Mouse (Mus musculus) heart, embryonic 14.5 days (tissue): ENCODE measurements around the gene Luc7l2. TPM values are rescaled to one million over a fixed set of nuclear protein-coding genes. Genes with fewer than 3 reads are reported as not detected.

ENCODE experiments used
- ATAC-seq: fragments of 200-750 bp; cut with Nextera tagmentation; 2 replicates; pipeline ENCODE4 v1.8.0; 2017; ENCODE audit warnings: low read depth, moderate TSS enrichment; ENCODE audit not compliant: insufficient number of reproducible peaks, insufficient read depth, low FRiP score
- H3K27ac ChIP-seq, 2 experiments: fragments of 200-500 bp in 1 of 2; fragments of 300-500 bp in 1 of 2; sonication (generic) in 1 of 2; replicated peaks in 1 of 2; 2 replicates each; pipeline ENCODE4 v1.5.1; 2012 to 2014; ENCODE audit warnings: low read depth in 2 of 2, low read length in 2 of 2, control low read depth in 1 of 2, mild to moderate bottlenecking in 1 of 2, mixed read lengths in 1 of 2; ENCODE audit not compliant: control insufficient read depth in 1 of 2, insufficient read depth in 1 of 2
- H3K27me3 ChIP-seq: fragments of 300-500 bp; sonication (generic); 2 replicates; pipeline ENCODE4 v1.6.1; 2014; ENCODE audit warnings: mild to moderate bottlenecking, low read length, control low read depth; ENCODE audit not compliant: control insufficient read depth, insufficient read depth
- H3K36me3 ChIP-seq: fragments of 300-500 bp; sonication (generic); 2 replicates; pipeline ENCODE4 v1.6.1; 2014; ENCODE audit warnings: mild to moderate bottlenecking, control low read depth, low read length, mixed read lengths; ENCODE audit not compliant: control insufficient read depth, insufficient read depth
- H3K4me1 ChIP-seq, 2 experiments: fragments of 200-500 bp in 1 of 2; fragments of 300-500 bp in 1 of 2; sonication (generic) in 1 of 2; 2 replicates each; pipeline ENCODE4 v1.6.1; 2012 to 2014; ENCODE audit warnings: low read length in 2 of 2, control low read depth in 1 of 2, mixed read lengths in 1 of 2; ENCODE audit not compliant: control insufficient read depth in 2 of 2, insufficient read depth in 2 of 2
- H3K4me2 ChIP-seq: fragments of 300-500 bp; sonication (generic); 2 replicates; pipeline ENCODE4 v1.6.1; 2014; ENCODE audit warnings: mild to moderate bottlenecking, low read length
- H3K4me3 ChIP-seq, 2 experiments: fragments of 200-500 bp in 1 of 2; fragments of 300-500 bp in 1 of 2; sonication (generic) in 1 of 2; 2 replicates each; pipeline ENCODE4 v1.5.1; 2012 to 2014; ENCODE audit warnings: low read length in 2 of 2, mild to moderate bottlenecking in 2 of 2, control low read depth in 1 of 2, low read depth in 1 of 2, moderate library complexity in 1 of 2; ENCODE audit not compliant: control insufficient read depth in 1 of 2, insufficient read depth in 1 of 2
- H3K9ac ChIP-seq: fragments of 300-500 bp; sonication (generic); 2 replicates; pipeline ENCODE4 v1.6.1; 2014; ENCODE audit warnings: mild to moderate bottlenecking, low read length
- H3K9me3 ChIP-seq: fragments of 300-500 bp; sonication (generic); 2 replicates; pipeline ENCODE4 v1.6.1; 2016; ENCODE audit warnings: low read length, control low read depth; ENCODE audit not compliant: control insufficient read depth
- WGBS: fragments of 180-500 bp; shearing (Covaris S2); extraction: QIAGEN DNeasy Blood & Tissue Kit; methylation state at CpG from one replicate; pipeline ENCODE4 v1.1.7; 2014; 5-methylcytosine and 5-hydroxymethylcytosine counted together
- microRNA-seq: library from miRNA; unstranded; fragments of <30 nt; microRNA quantifications from one replicate; pipeline ENCODE4, GENCODE M21; 2016
- polyA plus RNA-seq: library from polyadenylated mRNA; unstranded; fragments of >200 nt; fragmentation: Nextera tagmentation; extraction: Ambion mirVana; gene quantifications from 2 replicates; pipeline ENCODE4 v1.2.1, GENCODE M21; 2014

Gene Luc7l2
- polyA plus RNA-seq, 1 experiment from 2014 or later: 48.0 TPM

- Histone ChIP-seq H3K9me3 (no peaks in the 10 kb centered on the region), H3K9ac (no peak overlapping the region), H3K4me1 (no peaks in the 10 kb centered on the region), H3K27ac (no peak overlapping the region), H3K4me3 (no peak overlapping the region), H3K4me2 (no peak overlapping the region), H3K36me3 (no peaks in the 10 kb centered on the region), H3K27me3 (no peaks in the 10 kb centered on the region)
- WGBS: 70% methylated on average over 3 of the region's 3 CpGs
- ATAC-seq: no peak
Observed at GRCm38 (mm10) chr6:38649545-38649944, 98.4 kb downstream of the Luc7l2 start.

- WGBS: 35% methylated on average over 14 of the region's 14 CpGs
- Histone ChIP-seq H3K9ac (no peak overlapping the region), H3K4me2 (no peak overlapping the region), H3K36me3 (no peaks in the 10 kb centered on the region), H3K4me1 (no peaks in the 10 kb centered on the region), H3K4me3 (no peak overlapping the region), H3K9me3 (no peaks in the 10 kb centered on the region), H3K27ac (no peak overlapping the region), H3K27me3 (no peaks in the 10 kb centered on the region)
- ATAC-seq: no peak
Observed at GRCm38 (mm10) chr6:38650263-38650937, 99.3 kb downstream of the Luc7l2 start.

Small RNA genes lying within 50 kb of the gene (microRNA-seq; reads per million reads assigned to microRNA genes)
- not detected for gene Mir7670

Other genes starting within 250 kb of the Luc7l2 start
- gene Zc3hav1, start 196.7 kb upstream of the Luc7l2 start, polyA plus RNA-seq: 7.2 and 9.1 TPM in 2 replicates
- 2.7 and 3.9 TPM in 2 replicates for gene Ttc26, start 169.9 kb upstream of the Luc7l2 start, polyA plus RNA-seq
- gene Ubn2, start 117.4 kb upstream of the Luc7l2 start, polyA plus RNA-seq: 11.8 and 13.0 TPM in 2 replicates
- gene Fmc1, start 17.8 kb upstream of the Luc7l2 start, polyA plus RNA-seq: 284 and 300 TPM in 2 replicates
- 0.16 and 0.26 TPM in 2 replicates for gene Klrg2, start 85.9 kb downstream of the Luc7l2 start, polyA plus RNA-seq
- 2.3 and 2.4 TPM in 2 replicates for gene Clec2l, start 111.7 kb downstream of the Luc7l2 start, polyA plus RNA-seq